Mouse (Mus musculus): ENCODE data around the gene Atpaf1. TPM values are rescaled to one million over a fixed set of nuclear protein-coding genes. Genes with fewer than 3 reads are reported as not detected.

The Atpaf1 gene
- total RNA-seq, 2 experiments from 2014 or later, result 46.9 to 70.1 TPM

DNA sequence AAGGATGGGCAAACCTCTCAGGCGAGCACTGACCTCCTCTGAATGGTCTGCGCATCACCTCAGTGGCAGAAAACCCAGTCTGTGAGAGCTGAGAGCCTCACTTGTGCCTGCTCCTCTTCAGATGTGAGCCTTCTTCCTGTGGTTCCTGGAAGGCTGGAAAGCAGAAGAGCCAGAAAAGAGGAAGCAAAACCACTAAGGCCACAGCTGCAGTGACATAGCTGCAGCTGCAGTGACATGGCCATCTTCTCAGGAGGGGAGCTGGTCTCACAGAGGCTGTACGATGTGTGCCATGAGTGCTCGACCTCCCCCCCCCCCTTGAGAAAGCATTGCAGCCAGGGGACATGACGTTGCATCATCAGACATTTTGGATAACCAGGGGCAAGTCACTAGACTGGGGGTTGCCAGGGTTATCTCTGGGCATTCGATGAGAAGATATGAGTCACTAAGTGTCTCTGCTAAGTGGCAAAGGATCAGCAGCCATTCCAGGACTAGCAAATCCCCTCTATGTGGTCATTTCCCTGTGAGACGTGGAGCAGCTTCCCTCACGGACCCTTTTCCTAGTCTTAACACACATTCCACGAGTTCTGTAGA, 72.8 kb downstream of the Atpaf1 start:
- no peak overlapping the region for H3K4me3 ChIP-seq
- no peak overlapping the region for H3K27ac ChIP-seq
- DNase-seq, result no peak
- intact Hi-C loops (cut with DNase I), result no loop called here
- no peak for TF ChIP-seq CTCF (IDR thresholded peaks at IDR 0.05)

DNA sequence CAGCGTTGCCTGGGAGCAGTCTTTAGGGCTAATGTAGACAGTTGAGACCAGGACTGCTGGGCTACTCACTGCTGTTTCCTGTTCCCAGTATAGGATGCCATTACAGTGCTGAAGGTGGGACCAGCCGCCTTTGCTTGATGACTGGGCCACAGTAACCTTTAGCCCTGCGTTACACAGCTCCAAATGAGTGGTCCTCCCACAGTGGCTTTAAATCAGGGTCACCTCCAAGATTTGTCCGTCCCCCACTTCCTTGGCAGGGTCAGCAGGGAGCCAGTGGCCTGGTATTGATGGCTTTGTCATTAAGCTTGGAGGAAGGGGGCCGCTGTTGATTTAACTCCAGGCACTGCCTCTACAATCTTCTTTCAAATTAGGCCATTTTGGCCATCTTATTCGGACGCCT, 78.7 kb downstream of the Atpaf1 start:
- Histone ChIP-seq H3K27ac (no peak overlapping the region), H3K4me3 (no peak overlapping the region)
- DNase-seq, result no peak
- TF ChIP-seq CTCF (IDR thresholded peaks at IDR 0.05), result no peak
- intact Hi-C loops (cut with DNase I), result no loop called here

DNA sequence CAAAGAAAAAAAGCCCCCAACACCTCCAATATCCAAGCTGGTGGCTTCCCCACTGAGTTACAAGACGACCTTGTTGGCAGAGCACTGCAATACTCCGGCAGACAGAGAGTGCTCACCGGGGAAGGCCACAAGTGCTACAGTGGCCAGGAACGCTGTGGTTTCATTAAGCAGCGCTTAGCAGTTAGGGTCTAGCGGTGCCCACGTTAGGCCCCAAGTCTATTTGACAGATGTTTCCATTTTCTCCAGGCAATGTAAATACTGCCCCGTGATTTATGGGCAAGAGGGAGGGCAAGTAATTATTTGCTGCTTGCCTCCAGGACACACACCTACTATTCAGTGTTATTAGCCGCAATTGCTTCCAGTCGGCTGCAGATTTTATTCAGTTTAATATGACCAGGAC, 79.3 kb downstream of the Atpaf1 start:
- TF ChIP-seq CTCF (IDR thresholded peaks at IDR 0.05), result no peak
- no peak overlapping the region for H3K27ac ChIP-seq
- intact Hi-C loops (cut with DNase I), result no loop called here
- H3K4me3 ChIP-seq, result no peak overlapping the region
- DNase-seq, result no peak

Other genes with a start within 250 kb of the Atpaf1 start
- not detected for gene Cyp4a31, start 221.2 kb upstream of the Atpaf1 start, total RNA-seq (2021)
- not detected for gene Cyp4a32, start 183.8 kb upstream of the Atpaf1 start, total RNA-seq (2021)
- gene Cyp4b1, start 137.1 kb upstream of the Atpaf1 start, total RNA-seq (2021), result 1 to 10 TPM; 2.6 to 4.5 TPM
- 10 to 100 TPM; 35.7 to 49.5 TPM for gene Efcab14, start 47.1 kb upstream of the Atpaf1 start, total RNA-seq (2021)
- gene Tex38, start 3.8 kb upstream of the Atpaf1 start, total RNA-seq (2021), result 1 to 10 TPM; 2.3 to 2.8 TPM
- gene Mob3c, start 43.3 kb downstream of the Atpaf1 start, total RNA-seq (2021), result 1 to 10 TPM; 2.3 to 4.0 TPM
- gene Mknk1, start 54.4 kb downstream of the Atpaf1 start, total RNA-seq (2021), result 10 to 100 TPM; 24.4 to 28.0 TPM
- not detected for gene Kncn, start 99.6 kb downstream of the Atpaf1 start, total RNA-seq (2021)
- not detected for gene 6430628N08Rik, start 105.9 kb downstream of the Atpaf1 start, total RNA-seq (2021)
- gene Dmbx1, start 155.1 kb downstream of the Atpaf1 start, total RNA-seq (2021), result not detected
- under 1 TPM; 0.20 to 0.22 TPM for gene Faah, start 233.1 kb downstream of the Atpaf1 start, total RNA-seq (2021)

All from gastrocnemius, adult 2 months (tissue).